Mouse (Mus musculus) urinary bladder, adult 2 months (tissue): Measurements from ENCODE around the gene Gm43302. TPM values are rescaled to one million over a fixed set of nuclear protein-coding genes. Genes with fewer than 3 reads are reported as not detected.
"Not testable (repeated sequence)": the region's sequence is repeated elsewhere in the genome, so short reads cannot be mapped to it uniquely, and the experiment has no call there.

Experiments
- DNase-seq: peaks from one replicate; pipeline ENCODE4 v3.0.0; 2022; ENCODE audit warnings: low spot score
- polyA plus RNA-seq: library from polyadenylated mRNA; depleted of rRNA; stranded (reverse); fragments of >200 nt; gene quantifications from 2 replicates; pipeline ENCODE4 v1.2.3, GENCODE M21; 2012; rRNA removed

Gm43302 gene
- 0.95 and 2.3 TPM in 2 replicates for polyA plus RNA-seq

DNA sequence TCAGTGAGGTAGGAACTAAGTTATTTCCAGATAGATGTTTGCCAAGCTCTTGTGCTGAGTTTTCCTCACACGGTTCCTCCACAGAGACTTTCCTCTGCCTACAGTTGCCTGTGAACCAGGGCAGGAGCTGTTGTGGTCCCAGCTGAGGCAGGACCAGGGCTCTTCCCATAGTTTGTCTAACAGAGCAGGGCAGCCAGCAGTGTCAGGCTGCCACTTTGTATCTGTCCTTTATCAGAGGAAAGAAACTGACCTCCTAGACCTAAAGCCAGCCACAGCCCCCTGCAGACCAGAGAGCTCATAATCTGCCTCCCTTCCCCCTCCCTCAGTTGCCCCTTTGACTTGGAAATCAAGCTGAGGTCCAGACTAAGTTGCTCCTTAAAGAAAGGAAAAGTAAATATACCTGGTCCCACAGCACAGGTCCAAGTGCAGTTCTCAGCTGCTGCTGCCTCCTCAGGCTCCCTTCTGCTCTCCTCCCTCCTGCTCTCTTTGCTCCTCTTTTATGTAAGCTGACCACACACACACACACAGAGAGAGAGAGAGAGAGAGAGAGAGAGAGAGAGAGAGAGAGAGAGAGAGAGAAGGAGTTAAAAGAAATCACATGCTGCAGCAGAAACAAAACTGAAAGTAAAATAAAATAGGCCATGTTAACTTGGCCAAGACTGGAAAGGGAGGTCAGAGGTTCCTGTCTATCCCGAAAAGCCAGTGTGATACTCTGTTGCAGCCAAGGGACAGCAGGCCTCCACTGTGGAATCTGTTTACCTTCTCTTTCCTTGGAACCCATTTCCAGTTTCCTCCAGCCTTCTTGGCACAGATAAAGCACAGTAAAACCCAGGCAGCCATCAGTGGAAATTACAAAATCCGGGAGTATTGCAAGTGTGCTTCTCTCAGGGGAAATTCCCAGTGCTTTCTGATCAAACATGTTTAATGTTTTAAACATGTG lies at the start of gene Gm43302, which contains the start of gene Gbp6:
Gene Gm43302 (minus strand): TSS at position 470 of the 940 bp plus-strand sequence.
Gene Gbp6 (minus strand): TSS at position 473 of the 940 bp plus-strand sequence.
- DNase-seq, result not testable (repeated sequence)

GRCm38 (mm10) chr5:105341281-105341680 lies 47.8 kb upstream of the Gm43302 start:
- DNase-seq, result no peak

DNA sequence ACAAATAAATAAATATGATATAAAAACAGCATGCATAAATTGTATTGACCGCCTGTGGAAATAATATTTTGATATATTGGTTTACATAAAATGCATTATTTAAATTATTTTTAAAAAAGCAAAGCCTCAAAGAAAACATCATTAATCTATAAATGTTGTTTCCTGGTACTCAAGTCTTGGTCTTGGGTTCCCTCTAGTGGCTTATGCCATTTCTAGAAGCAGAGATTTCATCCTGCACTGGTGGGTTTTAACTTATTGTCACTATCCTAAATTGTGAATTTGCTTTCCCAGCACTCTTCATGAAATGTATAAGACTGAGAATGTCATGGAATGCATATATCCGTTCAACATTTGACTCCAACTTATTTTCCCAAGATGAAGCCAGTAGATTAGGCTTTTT lies 29.0 kb upstream of the Gm43302 start:
- DNase-seq, result no peak

- DNase-seq, result no peak
These were observed 17.4 kb upstream of the Gm43302 start for GRCm38 (mm10) chr5:105310941-105311340.

DNA sequence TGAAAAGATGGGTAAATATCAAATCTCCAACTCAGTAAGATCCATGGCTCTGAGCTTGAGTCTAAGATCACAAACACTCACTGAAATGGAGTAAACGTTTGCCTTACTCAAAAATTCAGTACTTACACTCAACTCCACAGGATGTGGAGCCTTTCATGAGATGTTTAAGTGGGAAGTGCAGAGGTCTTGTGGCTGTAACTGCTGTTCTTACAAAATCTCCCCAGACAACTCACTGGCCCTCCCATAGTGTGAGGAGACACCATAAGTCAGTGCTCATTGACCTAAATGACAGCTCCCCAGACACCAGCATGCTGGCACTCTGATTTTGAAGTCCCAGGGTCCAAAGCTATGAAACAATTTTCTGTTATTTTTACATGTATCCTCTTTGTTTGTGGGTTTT lies 15.7 kb upstream of the Gm43302 start:
- not testable (repeated sequence) for DNase-seq

DNA sequence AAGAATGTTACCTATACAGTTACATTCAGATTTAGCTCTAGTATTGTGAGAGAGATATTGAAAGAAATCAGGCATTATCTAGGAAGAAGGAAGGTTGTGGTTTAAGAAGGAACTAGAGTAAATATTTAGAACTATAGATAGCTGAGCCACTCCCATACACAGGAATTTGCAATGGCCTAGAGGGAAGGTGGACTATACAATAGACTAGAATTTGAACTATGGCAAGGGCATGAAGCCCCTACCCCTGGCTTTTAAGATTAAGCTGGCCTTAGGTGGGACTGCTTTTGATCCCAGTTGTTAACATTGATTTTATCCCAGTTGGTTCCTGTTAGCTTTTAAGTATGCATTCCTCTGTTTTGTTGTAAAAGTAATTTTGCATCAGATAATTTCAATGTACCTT lies 13.5 kb upstream of the Gm43302 start:
- not testable (repeated sequence) for DNase-seq

GRCm38 (mm10) chr5:105306159-105306581 lies 12.7 kb upstream of the Gm43302 start:
- DNase-seq, result no peak

- not testable (repeated sequence) for DNase-seq
These were observed 12.2 kb upstream of the Gm43302 start for GRCm38 (mm10) chr5:105305671-105306070.

GRCm38 (mm10) chr5:105301963-105302362 lies 8.5 kb upstream of the Gm43302 start:
- no peak for DNase-seq

- DNase-seq, result no peak
These were observed 8.0 kb upstream of the Gm43302 start for GRCm38 (mm10) chr5:105301531-105301930.

GRCm38 (mm10) chr5:105295746-105296145 lies 2.3 kb upstream of the Gm43302 start:
- no peak for DNase-seq

DNA sequence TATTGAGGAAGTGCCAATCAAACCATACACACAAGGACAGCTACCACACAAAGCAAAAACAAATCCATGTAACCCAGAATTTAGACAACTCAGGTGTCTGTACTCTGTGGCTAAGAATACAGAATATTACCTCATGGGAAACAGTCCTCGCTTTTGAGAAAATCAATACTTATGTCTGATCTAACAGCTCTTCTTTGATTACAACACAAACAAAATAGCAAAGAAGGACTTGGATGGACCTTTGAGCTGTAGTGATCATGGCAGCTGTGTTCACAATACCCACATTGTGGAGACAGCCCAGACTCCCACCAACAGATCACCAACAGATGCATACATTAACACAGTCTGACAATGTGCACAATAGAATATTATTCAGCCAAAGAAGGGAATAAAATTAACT lies 1.0 kb downstream of the Gm43302 start:
- DNase-seq, result no peak

GRCm38 (mm10) chr5:105290921-105291320 lies 2.6 kb downstream of the Gm43302 start:
- not testable (repeated sequence) for DNase-seq

DNA sequence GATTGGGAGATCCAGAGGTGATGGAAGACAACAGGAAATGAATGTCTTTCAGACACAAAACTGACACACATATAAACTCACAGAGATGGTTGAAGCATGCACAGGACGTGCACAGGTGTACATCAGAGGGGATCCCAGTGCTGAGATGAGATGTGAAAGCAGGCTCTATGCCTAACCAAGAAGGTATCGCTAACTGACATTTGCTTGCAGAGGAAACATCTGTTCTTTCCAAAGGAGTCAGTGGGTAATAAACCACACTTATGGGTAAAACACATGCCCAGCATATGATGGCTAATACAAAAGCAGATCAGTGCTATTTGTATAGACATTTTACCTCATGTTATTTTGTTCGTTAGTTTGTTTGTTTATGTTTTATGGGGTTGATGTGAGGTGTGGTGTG lies 32.8 kb downstream of the Gm43302 start:
- not testable (repeated sequence) for DNase-seq

- DNase-seq, result no peak
These were observed 41.0 kb downstream of the Gm43302 start for GRCm38 (mm10) chr5:105252491-105252890.

DNA sequence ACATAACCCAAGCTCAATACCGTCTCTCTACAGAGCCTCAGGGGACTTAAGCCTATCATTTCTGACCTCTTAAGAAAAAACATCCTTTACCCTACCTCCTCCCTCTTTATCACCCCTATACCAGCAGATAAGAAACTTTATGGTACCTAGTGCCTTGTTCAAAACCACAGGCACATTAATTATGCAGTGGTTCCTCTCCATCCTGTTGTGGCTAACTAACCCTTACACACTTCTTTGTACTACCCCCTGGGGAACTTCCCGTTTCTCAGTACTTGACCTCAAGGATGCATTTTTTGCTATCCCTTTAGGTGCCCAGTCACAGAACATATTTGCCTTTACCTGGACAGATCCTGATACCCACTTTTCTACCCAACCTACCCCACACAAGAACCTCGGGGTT lies 48.8 kb downstream of the Gm43302 start:
- not testable (repeated sequence) for DNase-seq

DNA sequence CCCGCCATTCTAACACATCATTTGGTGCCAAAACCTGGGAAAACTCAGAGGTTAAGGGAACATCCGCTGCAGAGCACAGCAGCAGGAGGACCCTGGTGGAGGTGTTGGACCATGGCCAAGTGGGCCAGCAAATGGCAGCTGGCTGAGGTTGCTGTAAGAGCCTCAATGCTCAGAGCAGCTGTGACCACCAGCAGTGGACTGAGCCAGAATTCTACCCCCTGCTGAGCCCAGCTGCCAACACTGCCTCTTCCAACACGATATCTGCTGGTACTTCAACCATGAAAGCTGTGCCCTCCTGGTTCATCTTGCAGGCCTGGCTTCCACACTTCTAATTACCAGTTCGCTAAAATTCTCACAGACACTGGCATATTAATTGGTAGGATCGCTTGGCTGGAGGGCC lies 52.5 kb downstream of the Gm43302 start:
- DNase-seq, result not testable (repeated sequence)

DNA sequence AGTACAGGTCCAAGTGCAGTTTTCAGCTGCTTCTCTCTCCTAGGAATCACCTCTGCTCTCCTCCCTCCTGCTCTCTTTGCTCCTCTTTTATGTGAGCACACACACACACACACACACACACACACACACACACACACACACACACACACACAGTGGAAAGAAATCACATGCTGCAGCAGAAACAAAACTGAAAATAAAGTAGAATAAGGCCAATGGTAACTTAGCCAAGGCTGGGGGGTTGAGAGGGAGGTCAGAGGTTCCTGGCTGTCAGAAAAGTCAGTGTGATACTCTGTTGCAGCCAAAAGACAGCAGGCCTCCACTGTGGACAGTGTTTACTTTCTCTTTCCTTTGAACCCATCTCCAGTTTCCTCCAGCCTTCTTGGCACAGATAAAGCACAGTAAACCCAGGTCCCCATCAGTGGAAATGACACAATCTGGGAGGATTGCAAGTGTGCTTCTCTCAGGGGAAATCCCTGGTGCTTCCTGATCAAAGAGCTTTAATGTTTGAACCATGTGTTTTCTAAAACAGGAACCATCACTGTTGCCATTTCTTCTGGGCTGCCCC lies 53.9 kb downstream of the Gm43302 start, which contains the start of gene Gbp10:
Gene Gbp10 (minus strand): TSS at position 51 of the 565 bp plus-strand sequence.
- DNase-seq, result not testable (repeated sequence)

DNA sequence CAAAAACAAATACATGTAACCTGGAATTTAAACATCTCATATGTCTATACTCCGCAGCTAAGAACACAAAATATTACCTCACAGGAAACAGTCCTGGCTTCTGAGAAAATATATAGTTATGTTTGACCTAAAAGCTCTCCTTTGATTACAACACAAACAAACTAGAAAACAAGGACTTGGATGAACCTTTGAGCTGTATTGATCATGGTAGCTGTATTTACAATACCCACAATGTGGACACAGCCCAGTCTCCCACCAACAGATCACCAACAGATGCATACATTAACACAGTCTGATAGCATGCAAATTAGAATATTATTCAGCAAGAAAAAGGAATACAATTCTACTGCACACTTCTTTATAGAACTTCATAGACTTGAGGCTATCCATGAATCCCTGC lies 55.1 kb downstream of the Gm43302 start:
- not testable (repeated sequence) for DNase-seq

DNA sequence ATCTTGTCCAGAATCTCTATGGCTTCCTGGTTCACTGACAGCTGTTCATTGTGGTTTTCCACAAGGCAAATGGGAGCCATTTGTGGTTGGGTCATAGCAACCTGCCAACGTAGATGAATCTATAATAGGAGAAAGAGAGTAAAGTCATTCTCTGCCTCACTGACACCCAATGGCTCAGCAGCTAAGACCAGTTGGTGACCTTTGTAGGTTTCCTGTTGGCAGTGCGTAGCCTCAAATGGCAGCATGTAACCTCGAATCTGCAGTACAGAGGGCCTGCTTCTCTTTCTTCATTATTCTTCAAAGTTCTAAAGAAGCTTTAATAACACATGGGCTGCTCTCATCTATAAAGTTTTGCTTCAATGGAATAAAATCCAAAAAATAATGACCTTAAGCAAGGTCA lies 57.5 kb downstream of the Gm43302 start:
- not testable (repeated sequence) for DNase-seq

- not testable (repeated sequence) for DNase-seq
These were observed 84.5 kb downstream of the Gm43302 start for GRCm38 (mm10) chr5:105208957-105209356.

DNA sequence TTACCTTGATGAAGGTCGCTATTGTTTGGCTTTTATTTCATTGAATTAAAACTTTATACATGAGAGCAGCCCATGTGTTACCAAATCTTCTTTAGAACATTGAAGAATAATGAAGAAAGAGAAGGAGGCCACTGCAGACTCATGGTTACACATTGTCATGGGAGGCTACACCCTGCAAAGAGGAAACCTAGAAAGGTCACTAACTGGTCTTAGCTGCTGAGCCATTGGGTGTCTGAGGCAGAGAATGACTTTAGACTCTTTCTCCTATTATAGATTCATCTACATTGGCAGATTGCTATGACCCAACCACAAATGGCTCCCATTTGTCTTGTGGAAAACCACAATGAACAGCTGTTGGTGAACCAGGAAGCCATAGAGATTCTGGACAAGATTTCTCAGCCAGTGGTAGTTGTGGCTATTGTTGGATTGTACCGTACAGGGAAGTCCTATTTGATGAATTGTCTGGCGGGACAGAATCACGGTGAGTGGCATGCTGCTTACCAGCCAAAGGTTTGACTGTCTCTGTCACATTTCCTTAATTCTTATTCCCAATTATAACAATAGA lies 92.6 kb downstream of the Gm43302 start:
- not testable (repeated sequence) for DNase-seq
